Mouse (Mus musculus) intestine, embryonic 16.5 days (tissue): ENCODE data around the gene Eef1akmt3. TPM values are rescaled to one million over a fixed set of nuclear protein-coding genes. Genes with fewer than 3 reads are reported as not detected.
"Not testable (repeated sequence)": the region's sequence is repeated elsewhere in the genome, so short reads cannot be mapped to it uniquely, and the experiment has no call there.

Source experiments
- ATAC-seq: fragments of 200-750 bp; cut with Nextera tagmentation; 2 replicates; pipeline ENCODE4 v1.8.0; 2017; ENCODE audit warnings: moderate TSS enrichment, moderate library complexity
- H3K27ac ChIP-seq: fragments of 300-500 bp; sonication (generic); 2 replicates; pipeline ENCODE4 v1.5.1; 2014; ENCODE audit warnings: mild to moderate bottlenecking, low read length
- H3K27me3 ChIP-seq: fragments of 300-500 bp; sonication (generic); replicated peaks from 2 replicates; pipeline ENCODE4 v1.6.1; 2014; ENCODE audit warnings: low read length, control low read depth, mixed read lengths; ENCODE audit not compliant: control insufficient read depth, insufficient read depth
- H3K36me3 ChIP-seq: fragments of 300-500 bp; sonication (generic); 2 replicates; pipeline ENCODE4 v1.6.1; 2014; ENCODE audit warnings: low read length, control low read depth; ENCODE audit not compliant: control insufficient read depth, insufficient read depth
- H3K4me1 ChIP-seq: fragments of 300-500 bp; sonication (generic); 2 replicates; pipeline ENCODE4 v1.6.1; 2014; ENCODE audit warnings: low read length, control low read depth, mixed read lengths; ENCODE audit not compliant: control insufficient read depth, insufficient read depth
- H3K4me2 ChIP-seq: fragments of 300-500 bp; sonication (generic); 2 replicates; pipeline ENCODE4 v1.6.1; 2014; ENCODE audit warnings: low read depth, low read length, control low read depth
- H3K4me3 ChIP-seq: fragments of 300-500 bp; sonication (generic); 2 replicates; pipeline ENCODE4 v1.5.1; 2014; ENCODE audit warnings: mild to moderate bottlenecking, low read length
- H3K9ac ChIP-seq: fragments of 300-500 bp; sonication (generic); 2 replicates; pipeline ENCODE4 v1.6.1; 2014; ENCODE audit warnings: low read depth, low read length
- H3K9me3 ChIP-seq: fragments of 300-500 bp; sonication (generic); 2 replicates; pipeline ENCODE4 v1.6.1; 2016; ENCODE audit warnings: low read length, control low read depth; ENCODE audit not compliant: control insufficient read depth
- WGBS: fragments of 180-500 bp; shearing (Covaris S2); extraction: QIAGEN DNeasy Blood & Tissue Kit; methylation state at CpG from one replicate; pipeline ENCODE4 v1.1.7; 2014; 5-methylcytosine and 5-hydroxymethylcytosine counted together
- polyA plus RNA-seq: library from polyadenylated mRNA; unstranded; fragments of >200 nt; fragmentation: Nextera tagmentation; extraction: Ambion mirVana; gene quantifications from 2 replicates; pipeline ENCODE4 v1.2.1, GENCODE M21; 2015

Eef1akmt3 gene
- polyA plus RNA-seq, 1 experiment from 2014 or later = 0.49 TPM

- WGBS = under 1% methylated on average over 46 of the region's 46 CpGs
- H3K4me1 ChIP-seq = peaks cover 32% of the 10 kb centered on the region
- ATAC-seq = peak; percentile 88
Observed at GRCm38 (mm10) chr10:127063239-127063872, 22.0 kb upstream of the Eef1akmt3 start, which contains the start of gene Cdk4. TSS of gene Cdk4 (plus strand) at chr10:127063534.

DNA sequence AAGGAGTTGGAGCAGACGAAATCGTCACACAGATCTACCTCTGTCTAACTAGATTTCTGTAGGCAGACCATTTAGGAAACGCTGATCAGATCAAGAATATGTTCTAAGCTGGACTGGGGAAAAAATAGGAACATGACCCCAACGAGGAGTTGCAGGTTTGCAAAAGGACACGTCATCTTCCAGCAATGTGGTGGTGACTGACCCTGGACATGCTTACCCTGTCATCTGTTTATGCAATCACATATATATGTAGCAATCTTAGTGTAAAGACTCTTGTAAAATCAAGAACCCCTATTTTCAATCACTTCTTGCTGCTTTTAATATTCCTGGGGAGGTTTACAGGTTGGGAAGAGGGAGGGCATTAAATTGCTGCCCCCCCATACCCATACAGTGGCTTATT lies 21.2 kb upstream of the Eef1akmt3 start:
- Histone ChIP-seq H3K4me1 (peaks cover 33% of the 10 kb centered on the region), H3K27me3 (no peaks in the 10 kb centered on the region), H3K4me3 (no peak overlapping the region), H3K27ac (no peak overlapping the region), H3K4me2 (no peak overlapping the region), H3K9ac (no peak overlapping the region), H3K36me3 (peaks cover 17% of the 10 kb centered on the region), H3K9me3 (no peaks in the 10 kb centered on the region)
- 68% methylated on average over 5 of the region's 5 CpGs for WGBS
- no peak for ATAC-seq

More at GRCm38 (mm10) chr10:127063239-127063872, 22.0 kb upstream of the Eef1akmt3 start, which contains the start of gene Cdk4:
- Histone ChIP-seq H3K9me3 (no peaks in the 10 kb centered on the region), H3K4me2 (peak within 1 kb of the TSS; percentile 65), H3K4me3 (peak within 1 kb of the TSS; percentile 73), H3K36me3 (peaks cover 21% of the 10 kb centered on the region), H3K27me3 (no peaks in the 10 kb centered on the region), H3K27ac (peak within 1 kb of the TSS; percentile 81), H3K9ac (peak within 1 kb of the TSS; percentile 87)

GRCm38 (mm10) chr10:127062101-127062500 lies 20.8 kb upstream of the Eef1akmt3 start:
- not testable (repeated sequence) for H3K27me3 ChIP-seq, H3K9ac ChIP-seq, H3K27ac ChIP-seq, H3K9me3 ChIP-seq, ATAC-seq, H3K4me3 ChIP-seq, H3K4me2 ChIP-seq
- 85% methylated on average over 4 of the region's 4 CpGs for WGBS
- H3K4me1 ChIP-seq = peaks cover 33% of the 10 kb centered on the region
- H3K36me3 ChIP-seq = peaks cover 13% of the 10 kb centered on the region

DNA sequence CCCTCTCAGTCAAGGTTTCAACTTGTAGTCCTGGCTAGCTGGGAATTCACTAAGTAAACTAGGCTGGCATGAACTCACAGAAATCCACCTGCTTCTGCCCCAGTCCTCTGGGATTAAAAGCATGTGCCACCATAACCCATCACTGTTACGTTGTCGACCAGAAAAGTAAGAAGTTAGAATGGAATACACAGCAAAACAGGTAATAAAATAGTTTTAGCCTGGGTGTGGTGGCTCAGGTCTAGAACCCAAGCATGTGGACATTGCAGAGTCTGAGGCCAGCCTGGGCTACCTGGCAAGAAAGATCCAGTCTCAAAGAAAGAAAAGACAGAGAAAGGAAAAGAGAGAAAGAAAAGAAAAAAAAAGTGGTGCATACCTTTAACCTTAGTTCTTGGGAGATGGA lies 20.2 kb upstream of the Eef1akmt3 start:
- WGBS = 68% methylated on average over 2 of the region's 2 CpGs
- peaks cover 27% of the 10 kb centered on the region for H3K4me1 ChIP-seq
- no peak overlapping the region for H3K4me3 ChIP-seq
- no peak overlapping the region for H3K9ac ChIP-seq
- no peaks in the 10 kb centered on the region for H3K27me3 ChIP-seq
- H3K4me2 ChIP-seq = no peak overlapping the region
- H3K27ac ChIP-seq = no peak overlapping the region
- H3K9me3 ChIP-seq = no peaks in the 10 kb centered on the region
- H3K36me3 ChIP-seq = peaks cover 7% of the 10 kb centered on the region
- ATAC-seq = no peak

- peaks cover 26% of the 10 kb centered on the region for H3K4me1 ChIP-seq
- 51% methylated on average over 5 of the region's 5 CpGs for WGBS
- no peaks in the 10 kb centered on the region for H3K27me3 ChIP-seq
- no peak overlapping the region for H3K9ac ChIP-seq
- H3K4me3 ChIP-seq = no peak overlapping the region
- H3K27ac ChIP-seq = no peak overlapping the region
- no peak overlapping the region for H3K4me2 ChIP-seq
- H3K36me3 ChIP-seq = peaks cover 5% of the 10 kb centered on the region
- ATAC-seq = no peak
- no peaks in the 10 kb centered on the region for H3K9me3 ChIP-seq
Observed at GRCm38 (mm10) chr10:127061085-127061484, 19.8 kb upstream of the Eef1akmt3 start.

- H3K27me3 ChIP-seq = no peaks in the 10 kb centered on the region
- peaks cover 24% of the 10 kb centered on the region for H3K4me1 ChIP-seq
- ATAC-seq = peak; percentile 45
- no peaks in the 10 kb centered on the region for H3K36me3 ChIP-seq
- peak within 1 kb of the TSS; percentile 95 for H3K4me2 ChIP-seq
- no peaks in the 10 kb centered on the region for H3K9me3 ChIP-seq
- peak within 1 kb of the TSS; percentile 84 for H3K9ac ChIP-seq
- peak within 1 kb of the TSS; percentile 87 for H3K4me3 ChIP-seq
- no peak within 1 kb of the TSS; the same call in 1 of the 2 replicates for H3K27ac ChIP-seq
- WGBS = under 1% methylated on average over 55 of the region's 72 CpGs
Observed at GRCm38 (mm10) chr10:127059968-127060916, 18.9 kb upstream of the Eef1akmt3 start, which contains the start of gene March9. TSS of gene March9 (minus strand) at chr10:127060184.

DNA sequence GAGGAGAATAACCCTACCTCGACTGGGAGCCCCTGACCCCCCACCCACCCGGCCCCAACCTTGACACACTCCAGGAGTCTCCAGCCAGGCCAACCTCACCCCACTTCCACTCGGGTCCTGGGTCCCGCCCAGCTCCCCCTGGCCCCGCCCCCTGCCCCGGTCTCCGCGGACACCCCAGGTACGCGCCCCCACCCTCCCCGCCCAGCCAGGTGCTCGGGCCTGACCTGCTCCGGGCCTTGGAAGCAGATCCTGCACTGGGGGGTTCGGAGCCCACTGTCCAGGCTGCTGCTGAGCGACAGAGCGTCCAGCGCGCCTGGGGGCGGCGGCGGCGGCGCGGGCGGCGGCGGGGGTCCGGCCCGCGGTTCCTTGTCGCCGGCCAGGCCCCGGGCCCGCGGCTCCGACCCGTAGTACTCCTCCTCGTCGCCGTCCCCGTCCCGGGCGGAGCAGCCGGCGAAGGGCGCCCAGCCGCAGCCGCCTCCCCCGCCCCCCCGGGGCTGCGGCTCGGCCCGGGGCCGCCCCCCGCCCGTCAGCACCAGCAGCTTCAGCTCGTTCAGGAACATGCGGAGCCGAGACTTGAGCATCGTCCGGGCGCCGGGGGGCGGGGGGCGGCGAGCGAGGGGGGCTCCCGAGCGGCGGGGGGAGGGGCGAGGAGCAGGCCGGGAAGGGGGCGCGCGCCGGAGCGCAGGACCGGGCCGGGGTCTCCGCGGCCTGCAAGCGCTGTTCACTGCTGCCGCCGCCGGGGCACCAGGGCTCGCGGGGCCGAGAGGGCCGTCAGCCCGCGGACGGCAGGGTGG lies 18.1 kb upstream of the Eef1akmt3 start:
- Histone ChIP-seq H3K36me3 (no peaks in the 10 kb centered on the region), H3K4me1 (peaks cover 16% of the 10 kb centered on the region), H3K9me3 (no peaks in the 10 kb centered on the region), H3K4me2 (peak overlapping the region; percentile 95), H3K4me3 (peak overlapping the region; percentile 87), H3K9ac (peak overlapping the region; percentile 84), H3K27ac (no peak overlapping the region; the same call in 1 of the 2 replicates), H3K27me3 (no peaks in the 10 kb centered on the region)
- no peak for ATAC-seq
- under 1% methylated on average over 60 of the region's 92 CpGs for WGBS

GRCm38 (mm10) chr10:127058708-127059107 lies 17.4 kb upstream of the Eef1akmt3 start:
- Histone ChIP-seq H3K27me3 (no peaks in the 10 kb centered on the region), H3K36me3 (no peaks in the 10 kb centered on the region), H3K9ac (peak overlapping the region; percentile 84; the same call in 1 of the 2 replicates), H3K4me1 (peaks cover 16% of the 10 kb centered on the region), H3K4me3 (peak overlapping the region; percentile 87), H3K4me2 (peak overlapping the region; percentile 95), H3K27ac (no peak overlapping the region), H3K9me3 (no peaks in the 10 kb centered on the region)
- WGBS = 9% methylated on average over 8 of the region's 8 CpGs
- ATAC-seq = no peak
